Mouse (Mus musculus) embryonic facial prominence, embryonic 13.5 days (tissue): Measurements from ENCODE around the gene Abhd16b. TPM values are rescaled to one million over a fixed set of nuclear protein-coding genes. Genes with fewer than 3 reads are reported as not detected.
"Not testable (repeated sequence)": the region's sequence is repeated elsewhere in the genome, so short reads cannot be mapped to it uniquely, and the experiment has no call there.

Experiments
- ATAC-seq: fragments of 200-750 bp; cut with Nextera tagmentation; 2 replicates; pipeline ENCODE4 v1.8.0; 2017; ENCODE audit warnings: low read depth; ENCODE audit not compliant: insufficient number of reproducible peaks, insufficient read depth, low FRiP score, low TSS enrichment
- H3K27ac ChIP-seq: fragments of 300-500 bp; sonication (generic); 2 replicates; pipeline ENCODE4 v1.5.1; 2015; ENCODE audit warnings: moderate library complexity, mild to moderate bottlenecking, inconsistent platforms
- H3K27me3 ChIP-seq: fragments of 300-500 bp; sonication (generic); 2 replicates; pipeline ENCODE4 v1.6.1; 2015; ENCODE audit warnings: mild to moderate bottlenecking, inconsistent platforms
- H3K36me3 ChIP-seq: fragments of 300-500 bp; sonication (generic); 2 replicates; pipeline ENCODE4 v1.6.1; 2015; ENCODE audit warnings: mild to moderate bottlenecking, inconsistent platforms
- H3K4me1 ChIP-seq: fragments of 300-500 bp; sonication (generic); 2 replicates; pipeline ENCODE4 v1.6.1; 2015; ENCODE audit warnings: inconsistent platforms
- H3K4me2 ChIP-seq: fragments of 300-500 bp; sonication (generic); 2 replicates; pipeline ENCODE4 v1.6.1; 2015; ENCODE audit warnings: moderate library complexity, mild to moderate bottlenecking, inconsistent platforms
- H3K4me3 ChIP-seq: fragments of 300-500 bp; sonication (generic); 2 replicates; pipeline ENCODE4 v1.5.1; 2015; ENCODE audit warnings: mild to moderate bottlenecking, inconsistent platforms
- H3K9ac ChIP-seq: fragments of 300-500 bp; sonication (generic); 2 replicates; pipeline ENCODE4 v1.6.1; 2015; ENCODE audit warnings: mild to moderate bottlenecking, inconsistent platforms
- H3K9me3 ChIP-seq: fragments of 300-500 bp; sonication (generic); 2 replicates; pipeline ENCODE4 v1.6.1; 2016; ENCODE audit warnings: inconsistent platforms
- WGBS: fragments of 180-500 bp; shearing (Covaris S2); methylation state at CpG from one replicate; pipeline ENCODE4 v1.1.7; 2015; ENCODE audit warnings: mixed read lengths; 5-methylcytosine and 5-hydroxymethylcytosine counted together
- polyA plus RNA-seq: library from polyadenylated mRNA; unstranded; fragments of >200 nt; fragmentation: Nextera tagmentation; extraction: Ambion mirVana; gene quantifications from 2 replicates; pipeline ENCODE4 v1.2.1, GENCODE M21; 2015

Gene Abhd16b
- polyA plus RNA-seq, 1 experiment from 2014 or later = 0.11 TPM

DNA sequence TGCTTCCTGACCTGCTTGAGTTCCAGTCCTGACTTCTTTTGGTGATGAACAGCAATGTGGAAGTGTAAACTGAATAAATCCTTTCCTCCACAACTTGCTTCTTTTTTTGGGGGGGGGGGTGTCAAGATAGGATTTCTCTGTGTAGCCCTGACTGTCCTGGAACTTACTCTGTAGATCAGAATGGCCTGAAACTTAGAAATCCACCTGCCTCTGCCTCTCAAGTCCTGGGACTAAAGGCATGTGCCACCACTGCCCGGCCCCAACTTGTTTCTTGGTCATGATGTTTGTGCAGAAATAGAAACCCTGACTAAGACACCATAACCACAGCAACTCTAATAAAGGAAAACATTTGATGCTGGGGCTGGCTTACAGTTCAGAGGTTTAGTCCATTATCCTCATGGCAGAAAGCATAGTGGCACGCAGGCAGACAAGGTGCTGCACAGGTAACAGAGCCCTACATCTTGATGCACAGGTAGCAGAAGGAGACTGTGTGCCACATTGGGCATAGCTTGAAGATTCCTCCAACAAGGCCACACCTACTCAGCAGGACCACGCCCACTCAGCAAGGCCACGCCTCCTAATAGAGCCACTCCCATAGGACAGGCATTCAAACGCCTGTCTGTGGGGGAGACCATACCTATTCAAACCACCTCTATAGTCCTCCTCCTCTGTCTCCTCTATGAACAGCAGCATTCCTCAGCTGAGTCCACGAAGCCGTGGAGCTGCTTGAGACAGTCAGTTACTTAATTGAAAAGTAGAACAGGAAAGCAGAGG, 1.4 kb upstream of the Abhd16b start:
- Histone ChIP-seq H3K4me2 (no peak overlapping the region), H3K36me3 (no peaks in the 10 kb centered on the region), H3K27ac (no peak overlapping the region), H3K9ac (no peak overlapping the region), H3K4me1 (peaks cover 3% of the 10 kb centered on the region), H3K9me3 (no peaks in the 10 kb centered on the region), H3K27me3 (no peaks in the 10 kb centered on the region), H3K4me3 (no peak overlapping the region)
- no peak for ATAC-seq
- WGBS = 24% methylated on average over 7 of the region's 7 CpGs

DNA sequence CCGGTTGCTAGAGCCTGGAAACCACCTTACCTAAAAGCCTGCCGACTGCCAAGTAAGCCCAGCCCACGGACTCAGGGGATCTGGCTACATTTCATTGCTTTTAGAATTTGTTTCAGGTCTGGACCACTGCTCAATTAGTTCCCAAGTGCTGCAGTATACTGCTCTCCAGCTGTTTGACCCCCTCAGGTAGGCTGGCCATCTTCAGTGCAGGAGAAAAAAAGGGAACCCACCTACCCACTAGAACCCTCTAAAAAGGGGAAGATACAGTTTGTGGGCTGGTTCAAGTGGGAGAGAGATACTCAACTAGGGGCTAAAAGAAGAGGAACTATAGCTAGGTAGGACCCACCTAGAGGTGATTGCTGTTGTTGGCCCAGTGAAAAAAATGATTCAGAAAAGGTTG, 800 bp upstream of the Abhd16b start:
- peaks cover 3% of the 10 kb centered on the region for H3K4me1 ChIP-seq
- H3K27me3 ChIP-seq = no peaks in the 10 kb centered on the region
- H3K27ac ChIP-seq = no peak overlapping the region
- no peak overlapping the region for H3K9ac ChIP-seq
- H3K4me3 ChIP-seq = no peak overlapping the region
- H3K9me3 ChIP-seq = no peaks in the 10 kb centered on the region
- ATAC-seq = no peak
- H3K4me2 ChIP-seq = no peak overlapping the region
- H3K36me3 ChIP-seq = no peaks in the 10 kb centered on the region
- WGBS = 52% methylated on average over 3 of the region's 3 CpGs

DNA sequence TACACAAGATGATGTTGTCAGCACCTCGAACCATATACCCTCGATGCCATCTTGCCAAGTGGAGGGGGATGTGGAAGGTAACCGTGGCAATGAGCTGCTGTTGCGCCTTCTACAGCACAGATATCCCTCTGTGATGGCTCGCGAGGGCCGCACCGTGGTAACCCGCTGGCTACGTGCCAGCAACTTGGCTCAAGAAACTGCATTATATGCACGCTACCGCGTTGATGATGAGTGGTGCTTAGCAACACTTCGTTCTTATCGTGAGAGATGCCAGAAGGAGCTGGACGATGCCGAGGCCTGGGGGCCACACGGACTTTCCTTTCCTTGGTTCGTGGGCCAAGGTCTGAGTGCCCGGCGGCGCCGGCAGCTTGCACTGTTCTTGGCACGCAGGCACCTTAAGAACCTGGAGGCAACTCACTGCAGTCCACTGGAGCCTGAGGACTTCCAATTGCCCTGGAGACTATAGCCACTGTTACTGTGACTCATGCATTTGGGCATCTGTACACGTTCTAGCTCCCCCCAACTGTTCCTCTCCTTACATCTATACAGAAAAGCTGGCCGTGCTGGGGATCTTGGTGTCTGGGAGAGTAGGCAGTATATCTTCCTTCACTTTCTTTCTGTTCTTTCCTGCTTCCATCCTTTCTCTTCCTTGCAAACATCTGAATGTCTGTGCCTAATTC, 1.4 kb downstream of the Abhd16b start:
- Histone ChIP-seq H3K27ac (no peak overlapping the region), H3K36me3 (peaks cover 4% of the 10 kb centered on the region; the same call in 1 of the 2 replicates), H3K27me3 (no peaks in the 10 kb centered on the region), H3K4me2 (no peak overlapping the region), H3K4me1 (peaks cover 12% of the 10 kb centered on the region), H3K4me3 (no peak overlapping the region), H3K9ac (no peak overlapping the region), H3K9me3 (no peaks in the 10 kb centered on the region)
- no peak for ATAC-seq
- 79% methylated on average over 26 of the region's 26 CpGs for WGBS

DNA sequence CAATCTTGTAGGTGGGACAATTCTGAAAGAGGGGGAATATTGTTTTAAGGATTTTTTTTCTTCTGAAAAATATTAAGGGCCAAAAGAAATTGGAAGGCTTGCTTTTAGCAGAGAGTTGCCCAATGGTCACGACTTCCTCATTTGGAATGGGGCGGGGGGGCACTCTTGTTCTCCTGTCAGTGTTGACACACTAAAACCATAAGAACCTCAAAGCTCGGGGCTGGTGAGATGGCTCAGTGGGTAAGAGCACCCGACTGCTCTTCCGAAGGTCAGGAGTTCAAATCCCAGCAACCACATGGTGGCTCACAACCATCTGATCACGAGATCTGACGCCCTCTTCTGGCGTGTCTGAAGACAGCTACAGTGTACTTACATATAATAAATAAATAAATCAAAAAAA, 2.8 kb downstream of the Abhd16b start:
- peaks cover 12% of the 10 kb centered on the region for H3K4me1 ChIP-seq
- peak overlapping the region; percentile 92 for H3K4me2 ChIP-seq
- H3K9me3 ChIP-seq, H3K4me3 ChIP-seq, H3K27ac ChIP-seq, H3K27me3 ChIP-seq, ATAC-seq, H3K9ac ChIP-seq: not testable (repeated sequence)
- H3K36me3 ChIP-seq = peaks cover 18% of the 10 kb centered on the region
- WGBS = 56% methylated on average over 8 of the region's 8 CpGs

DNA sequence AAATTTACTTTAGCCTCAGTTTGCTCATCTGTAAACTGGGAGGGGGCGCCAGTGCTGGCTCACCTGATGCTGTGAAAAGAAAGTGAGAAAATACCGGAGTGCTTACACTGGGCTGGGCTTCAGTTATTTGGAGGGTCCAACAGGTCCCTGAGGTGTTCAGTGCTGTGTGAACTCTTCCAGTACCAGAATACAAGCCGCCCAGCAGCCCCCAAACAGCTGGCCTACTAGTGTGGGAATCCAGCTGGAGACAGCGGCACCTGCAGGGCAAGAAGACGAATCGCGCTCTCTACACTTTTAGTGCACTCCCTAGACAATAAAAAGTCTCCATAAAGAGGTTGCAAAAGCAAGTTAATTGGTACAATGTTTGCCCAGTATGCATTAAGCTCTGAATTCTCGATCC, 3.3 kb downstream of the Abhd16b start:
- Histone ChIP-seq H3K4me1 (peaks cover 12% of the 10 kb centered on the region), H3K27ac (peak overlapping the region; percentile 93), H3K9ac (peak overlapping the region; percentile 97), H3K4me3 (peak overlapping the region; percentile 90), H3K27me3 (no peaks in the 10 kb centered on the region), H3K36me3 (peaks cover 22% of the 10 kb centered on the region), H3K4me2 (peak overlapping the region; percentile 92), H3K9me3 (no peaks in the 10 kb centered on the region)
- 0 out of 2 replicates have a peak, but pooled peaks have one; percentile 45 for ATAC-seq
- WGBS = 11% methylated on average over 8 of the region's 8 CpGs

DNA sequence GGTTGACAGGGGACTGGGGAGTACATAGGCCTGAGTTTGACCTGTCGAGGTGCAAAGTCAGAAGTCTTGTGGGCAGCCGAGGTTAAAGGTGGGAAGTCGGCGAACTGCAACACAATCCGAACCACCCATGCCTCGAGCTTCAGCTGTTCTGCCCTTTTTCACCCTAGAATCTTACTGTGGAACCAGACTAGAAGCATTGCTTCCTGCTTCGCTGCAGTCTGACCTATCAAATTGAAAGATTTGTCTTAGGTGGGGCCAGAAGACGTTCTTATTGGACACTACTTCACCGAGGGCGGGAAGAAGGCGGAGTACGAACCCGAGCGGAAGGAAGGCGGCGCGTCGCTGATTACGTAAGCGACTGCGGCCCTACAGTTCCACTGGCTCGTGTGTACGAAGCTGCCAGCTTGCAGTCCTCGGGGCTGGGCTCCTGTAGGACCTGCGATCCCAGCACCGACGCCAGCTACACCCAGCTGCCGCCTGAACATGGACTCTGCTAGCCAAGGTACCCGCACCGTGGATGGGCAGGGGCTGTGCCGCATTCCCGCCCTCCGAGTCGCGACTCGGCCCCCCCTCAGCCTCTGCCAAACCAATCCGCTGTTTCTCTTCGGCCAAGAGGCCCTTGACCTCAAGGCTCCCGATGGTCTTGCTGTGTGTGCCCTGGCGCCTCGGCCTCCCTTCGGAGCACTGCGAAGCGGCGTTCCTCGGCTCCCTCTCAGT, 4.0 kb downstream of the Abhd16b start, which contains the start of gene Tpd52l2:
Gene Tpd52l2 (plus strand): TSS at position 312 of the 717 bp plus-strand sequence.
- peak within 1 kb of the TSS; percentile 97 for H3K9ac ChIP-seq
- H3K27ac ChIP-seq = peak within 1 kb of the TSS; percentile 93
- no peaks in the 10 kb centered on the region for H3K27me3 ChIP-seq
- ATAC-seq = peak; percentile 92
- WGBS = under 1% methylated on average over 46 of the region's 46 CpGs
- H3K4me2 ChIP-seq = peak within 1 kb of the TSS; percentile 92
- no peaks in the 10 kb centered on the region for H3K9me3 ChIP-seq
- H3K36me3 ChIP-seq = peaks cover 29% of the 10 kb centered on the region
- peaks cover 12% of the 10 kb centered on the region for H3K4me1 ChIP-seq
- peak within 1 kb of the TSS; percentile 90 for H3K4me3 ChIP-seq

DNA sequence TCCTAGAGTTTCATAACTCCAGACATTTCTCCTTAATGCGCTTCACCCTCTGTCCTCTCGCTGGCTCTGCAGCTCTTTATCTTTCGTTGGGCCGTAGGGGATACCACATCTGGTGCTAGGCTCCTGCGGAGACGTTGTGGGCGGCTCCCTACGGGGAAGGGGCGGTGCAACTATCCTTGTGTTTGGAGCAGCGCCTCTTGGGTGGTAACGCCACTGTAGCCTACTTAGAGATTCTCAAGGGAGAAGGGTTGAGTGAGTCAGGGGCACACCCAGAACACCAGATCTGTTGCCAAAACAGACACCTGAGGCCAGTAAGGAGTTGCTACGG, 4.5 kb downstream of the Abhd16b start:
- peak; percentile 45; the same call in 1 of the 2 replicates for ATAC-seq
- Histone ChIP-seq H3K36me3 (peaks cover 35% of the 10 kb centered on the region), H3K4me2 (peak overlapping the region; percentile 92), H3K9ac (peak overlapping the region; percentile 97), H3K27ac (peak overlapping the region; percentile 93), H3K4me1 (peaks cover 12% of the 10 kb centered on the region), H3K27me3 (no peaks in the 10 kb centered on the region), H3K4me3 (peak overlapping the region; percentile 90), H3K9me3 (no peaks in the 10 kb centered on the region)
- 1% methylated on average over 12 of the region's 12 CpGs for WGBS

DNA sequence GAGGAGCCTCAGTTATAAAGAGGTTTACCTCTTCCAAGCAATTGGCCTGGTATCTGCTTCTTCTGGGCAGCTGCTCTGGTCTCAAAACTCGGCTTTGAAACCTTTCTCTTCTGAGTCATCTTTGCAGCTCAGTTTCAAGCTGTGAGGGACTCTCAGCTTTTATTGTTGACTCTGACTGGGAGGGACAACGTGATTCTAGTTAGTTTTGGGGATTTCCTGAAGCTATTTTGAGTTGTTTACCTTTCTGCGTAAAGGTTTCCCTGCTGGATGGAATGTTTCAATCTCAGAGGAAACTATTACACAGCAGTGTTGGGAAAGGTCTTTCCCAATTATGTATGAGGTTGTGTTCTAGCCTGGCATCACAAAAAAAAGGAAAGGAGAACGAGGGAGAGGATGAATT, 5.6 kb downstream of the Abhd16b start:
- Histone ChIP-seq H3K9me3 (no peaks in the 10 kb centered on the region), H3K4me2 (no peak overlapping the region), H3K27ac (no peak overlapping the region), H3K9ac (no peak overlapping the region), H3K4me3 (0 out of 2 replicates have a peak overlapping the region, but pooled peaks have one; percentile 90), H3K36me3 (peaks cover 44% of the 10 kb centered on the region), H3K4me1 (peaks cover 12% of the 10 kb centered on the region), H3K27me3 (no peaks in the 10 kb centered on the region)
- WGBS = 80% methylated on average over 4 of the region's 4 CpGs
- no peak for ATAC-seq

DNA sequence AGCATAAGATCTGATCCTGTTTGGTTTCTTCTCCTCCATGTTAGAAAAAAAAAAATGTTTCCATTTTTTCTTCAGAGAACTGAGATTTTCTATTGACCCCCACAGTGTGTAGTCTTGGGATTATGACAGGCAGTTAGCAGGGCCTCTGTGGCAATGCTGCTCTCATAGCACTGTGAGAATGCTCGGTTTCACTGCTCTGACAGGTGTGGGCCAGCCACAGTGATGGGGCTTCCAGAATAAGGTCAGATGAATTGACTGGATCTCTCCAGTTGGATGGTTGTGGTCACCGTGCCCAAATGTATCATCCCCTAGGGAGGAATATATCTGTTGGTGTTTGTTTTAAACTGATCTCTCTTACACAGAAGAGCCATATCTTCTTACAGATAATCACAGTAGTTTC, 16.2 kb downstream of the Abhd16b start:
- Histone ChIP-seq H3K9me3 (no peaks in the 10 kb centered on the region), H3K27ac (no peak overlapping the region), H3K4me2 (no peak overlapping the region), H3K4me1 (no peaks in the 10 kb centered on the region), H3K4me3 (no peak overlapping the region), H3K27me3 (no peaks in the 10 kb centered on the region), H3K36me3 (peaks cover 87% of the 10 kb centered on the region), H3K9ac (no peak overlapping the region)
- 95% methylated on average over 2 of the region's 2 CpGs for WGBS
- no peak for ATAC-seq

DNA sequence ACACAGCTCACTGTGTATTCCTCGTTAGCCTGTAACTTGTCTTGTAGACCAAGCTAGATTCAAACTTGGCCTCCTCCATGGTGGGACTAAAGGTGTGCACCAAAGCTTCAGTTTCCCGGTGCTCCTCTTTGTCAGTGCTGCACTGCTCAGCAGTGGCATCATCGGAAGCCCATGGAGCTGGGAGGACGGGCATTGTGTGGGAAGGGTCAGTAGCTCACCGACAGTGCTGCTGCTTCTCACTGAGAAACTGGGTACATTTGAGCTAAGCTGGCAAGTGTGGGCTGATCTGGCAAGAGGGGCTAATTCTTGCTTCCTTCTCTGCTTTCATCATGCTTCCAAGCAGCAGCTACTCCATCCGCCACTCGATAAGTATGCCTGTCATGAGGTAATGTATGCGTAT, 18.2 kb downstream of the Abhd16b start:
- Histone ChIP-seq H3K36me3 (peaks cover 92% of the 10 kb centered on the region), H3K4me1 (no peaks in the 10 kb centered on the region), H3K9ac (no peak overlapping the region), H3K27me3 (no peaks in the 10 kb centered on the region), H3K27ac (no peak overlapping the region), H3K4me2 (no peak overlapping the region), H3K4me3 (no peak overlapping the region), H3K9me3 (no peaks in the 10 kb centered on the region)
- no peak for ATAC-seq
- WGBS = 95% methylated on average over 8 of the region's 8 CpGs

DNA sequence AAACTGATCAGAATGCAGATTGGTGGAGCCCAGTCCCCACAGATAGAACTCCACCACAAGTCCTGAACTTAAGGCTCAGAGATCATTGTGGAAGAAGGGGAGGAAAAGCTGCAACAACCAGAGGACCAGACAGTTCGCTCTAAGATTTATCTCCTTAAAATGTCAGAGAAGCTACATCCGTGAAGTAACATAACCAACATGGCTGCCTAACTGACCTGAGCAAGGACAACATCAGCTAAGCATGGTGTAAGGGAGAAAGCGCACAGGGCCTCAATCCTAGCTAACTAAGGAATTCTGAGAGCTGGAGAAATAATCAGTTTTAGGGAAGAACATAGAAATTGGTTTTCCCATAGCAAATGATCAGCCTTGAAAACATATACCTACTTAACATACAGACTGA, 26.2 kb downstream of the Abhd16b start:
- 73% methylated on average over 3 of the region's 3 CpGs for WGBS
- Histone ChIP-seq H3K27ac (peak overlapping the region; percentile 98), H3K27me3 (no peaks in the 10 kb centered on the region), H3K4me3 (peak overlapping the region; percentile 96), H3K4me1 (peaks cover 29% of the 10 kb centered on the region), H3K4me2 (peak overlapping the region; percentile 68), H3K9ac (peak overlapping the region; percentile 95), H3K36me3 (peaks cover 40% of the 10 kb centered on the region), H3K9me3 (no peaks in the 10 kb centered on the region)
- no peak for ATAC-seq
